Mouse (Mus musculus) midbrain, embryonic 15.5 days (tissue): Measurements from ENCODE around the gene Trappc10. TPM values are rescaled to one million over a fixed set of nuclear protein-coding genes. Genes with fewer than 3 reads are reported as not detected.

Experiments used
- ATAC-seq: fragments of 200-750 bp; cut with Nextera tagmentation; replicated peaks from 2 replicates; pipeline ENCODE4 v1.8.0; 2017; ENCODE audit warnings: moderate TSS enrichment
- H3K27ac ChIP-seq: fragments of 300-500 bp; sonication (generic); 2 replicates; pipeline ENCODE4 v1.5.1; 2015; ENCODE audit warnings: mild to moderate bottlenecking, inconsistent platforms
- H3K27me3 ChIP-seq: fragments of 300-500 bp; sonication (generic); replicated peaks from 2 replicates; pipeline ENCODE4 v1.6.1; 2015; ENCODE audit warnings: inconsistent platforms
- H3K36me3 ChIP-seq: fragments of 300-500 bp; sonication (generic); replicated peaks from 2 replicates; pipeline ENCODE4 v1.6.1; 2015; ENCODE audit warnings: inconsistent platforms
- H3K4me1 ChIP-seq: fragments of 300-500 bp; sonication (generic); 2 replicates; pipeline ENCODE4 v1.6.1; 2015; ENCODE audit warnings: inconsistent platforms
- H3K4me2 ChIP-seq: fragments of 300-500 bp; sonication (generic); 2 replicates; pipeline ENCODE4 v1.6.1; 2015; ENCODE audit warnings: inconsistent platforms, mild to moderate bottlenecking, moderate library complexity
- H3K4me3 ChIP-seq: fragments of 300-500 bp; sonication (generic); 2 replicates; pipeline ENCODE4 v1.5.1; 2015; ENCODE audit warnings: mild to moderate bottlenecking, inconsistent platforms
- H3K9ac ChIP-seq: fragments of 300-500 bp; sonication (generic); 2 replicates; pipeline ENCODE4 v1.6.1; 2015; ENCODE audit warnings: mild to moderate bottlenecking, inconsistent platforms
- H3K9me3 ChIP-seq: fragments of 300-500 bp; sonication (generic); 2 replicates; pipeline ENCODE4 v1.6.1; 2016; ENCODE audit warnings: inconsistent platforms
- WGBS: fragments of 180-500 bp; shearing (Covaris S2); methylation state at CpG from one replicate; pipeline ENCODE4 v1.1.7; 2015; ENCODE audit warnings: mixed read lengths; 5-methylcytosine and 5-hydroxymethylcytosine counted together
- polyA plus RNA-seq: library from polyadenylated mRNA; unstranded; fragments of >200 nt; fragmentation: Nextera tagmentation; extraction: Ambion mirVana; gene quantifications from 2 replicates; pipeline ENCODE4 v1.2.1, GENCODE M21; 2015

Trappc10 gene
- polyA plus RNA-seq, 1 experiment from 2014 or later: 29.2 TPM

- Histone ChIP-seq H3K4me2 (no peak overlapping the region), H3K9me3 (no peaks in the 10 kb centered on the region), H3K27me3 (no peaks in the 10 kb centered on the region), H3K4me1 (no peaks in the 10 kb centered on the region), H3K36me3 (no peaks in the 10 kb centered on the region), H3K27ac (no peak overlapping the region), H3K9ac (no peak overlapping the region), H3K4me3 (no peak overlapping the region)
- ATAC-seq: no peak
- WGBS: 68% methylated on average over 8 of the region's 8 CpGs
These were observed 100.5 kb downstream of the Trappc10 start for GRCm38 (mm10) chr10:78143727-78144505.

GRCm38 (mm10) chr10:78140843-78141242 lies 103.6 kb downstream of the Trappc10 start:
- Histone ChIP-seq H3K27me3 (no peaks in the 10 kb centered on the region), H3K9ac (no peak overlapping the region), H3K4me2 (no peak overlapping the region), H3K36me3 (no peaks in the 10 kb centered on the region), H3K9me3 (no peaks in the 10 kb centered on the region), H3K4me1 (no peaks in the 10 kb centered on the region), H3K4me3 (no peak overlapping the region), H3K27ac (no peak overlapping the region)
- no peak for ATAC-seq
- WGBS: 84% methylated on average over 3 of the region's 3 CpGs

- no peak overlapping the region for H3K9ac ChIP-seq
- no peaks in the 10 kb centered on the region for H3K27me3 ChIP-seq
- ATAC-seq: no peak
- peaks cover 2% of the 10 kb centered on the region for H3K4me1 ChIP-seq
- no peak overlapping the region for H3K4me3 ChIP-seq
- H3K36me3 ChIP-seq: no peaks in the 10 kb centered on the region
- no peak overlapping the region for H3K27ac ChIP-seq
- H3K4me2 ChIP-seq: no peak overlapping the region
- 86% methylated on average over 1 of the region's 1 CpGs for WGBS
- H3K9me3 ChIP-seq: no peaks in the 10 kb centered on the region
These were observed 104.2 kb downstream of the Trappc10 start for GRCm38 (mm10) chr10:78140251-78140600.

- no peaks in the 10 kb centered on the region for H3K27me3 ChIP-seq
These were observed 104.7 kb downstream of the Trappc10 start for GRCm38 (mm10) chr10:78139572-78140250.

GRCm38 (mm10) chr10:78138812-78139523 lies 105.5 kb downstream of the Trappc10 start:
- no peak overlapping the region for H3K4me3 ChIP-seq
- H3K27me3 ChIP-seq: no peaks in the 10 kb centered on the region
- H3K27ac ChIP-seq: 0 out of 2 replicates have a peak overlapping the region, but pooled peaks have one; percentile 11
- H3K9ac ChIP-seq: no peak overlapping the region
- no peaks in the 10 kb centered on the region for H3K9me3 ChIP-seq
- ATAC-seq: 0 out of 2 replicates have a peak, but pooled peaks have one; percentile 37
- 61% methylated on average over 14 of the region's 14 CpGs for WGBS
- H3K4me2 ChIP-seq: no peak overlapping the region
- no peaks in the 10 kb centered on the region for H3K36me3 ChIP-seq
- peaks cover 8% of the 10 kb centered on the region for H3K4me1 ChIP-seq

More at GRCm38 (mm10) chr10:78139572-78140250, 104.7 kb downstream of the Trappc10 start:
- Histone ChIP-seq H3K27ac (no peak overlapping the region), H3K4me3 (no peak overlapping the region), H3K9me3 (no peaks in the 10 kb centered on the region), H3K4me1 (peaks cover 8% of the 10 kb centered on the region), H3K4me2 (no peak overlapping the region), H3K36me3 (no peaks in the 10 kb centered on the region), H3K9ac (no peak overlapping the region)
- ATAC-seq: no peak
- WGBS: 77% methylated on average over 11 of the region's 11 CpGs

GRCm38 (mm10) chr10:78137191-78137590 lies 107.2 kb downstream of the Trappc10 start:
- Histone ChIP-seq H3K4me1 (peaks cover 8% of the 10 kb centered on the region), H3K27ac (no peak overlapping the region), H3K9ac (no peak overlapping the region), H3K4me2 (no peak overlapping the region), H3K4me3 (no peak overlapping the region), H3K9me3 (no peaks in the 10 kb centered on the region), H3K27me3 (no peaks in the 10 kb centered on the region), H3K36me3 (no peaks in the 10 kb centered on the region)
- no peak for ATAC-seq
- WGBS: 93% methylated on average over 3 of the region's 3 CpGs

Other genes with a start within 250 kb of the Trappc10 start
- gene Pfkl, start 234.6 kb downstream of the Trappc10 start, polyA plus RNA-seq: 127 and 128 TPM in 2 replicates
- gene Dnmt3l, start 202.7 kb downstream of the Trappc10 start, polyA plus RNA-seq: not detected in 2 replicates
- gene Aire, start 201.0 kb downstream of the Trappc10 start, polyA plus RNA-seq: 0.06 and 0.37 TPM in 2 replicates
- 0.48 and 0.84 TPM in 2 replicates for gene Icosl, start 175.3 kb downstream of the Trappc10 start, polyA plus RNA-seq
- 22.8 and 28.7 TPM in 2 replicates for gene D10Jhu81e, start 74.9 kb downstream of the Trappc10 start, polyA plus RNA-seq
- 18.1 and 18.4 TPM in 2 replicates for gene Pwp2, start 59.5 kb downstream of the Trappc10 start, polyA plus RNA-seq
- gene Agpat3, start 107.8 kb upstream of the Trappc10 start, polyA plus RNA-seq: 73.4 and 77.7 TPM in 2 replicates
- gene Rrp1, start 168.4 kb upstream of the Trappc10 start, polyA plus RNA-seq: 419 and 432 TPM in 2 replicates
- gene Cstb, start 181.0 kb upstream of the Trappc10 start, polyA plus RNA-seq: 83.9 and 92.7 TPM in 2 replicates
- gene Pdxk, start 220.3 kb upstream of the Trappc10 start, polyA plus RNA-seq: 48.9 and 52.3 TPM in 2 replicates